24 mouse cellular contexts compared by ENCODE assay signal in genomic region chr5:134441105-134441504, GRCm38 (mm10). TPM values are rescaled to one million over a fixed set of nuclear protein-coding genes. Genes with fewer than 3 reads are reported as not detected.
DNase-seq lines count a peak whose midpoint lies in the region; ATAC-seq lines count a peak whose summit lies in the region.
"Had no signal": no experiment of that assay in that cellular context is flagged by ENCODE, and none has a peak within 500 bp of the region (broad histone marks: within the 10 kb centered on the region; RNA-seq: fewer than 3 reads in every experiment).

No protein-coding gene starts in this region.

- H3K4me3 ChIP-seq in heart, embryonic 14.5 days (ENCODE audit: control insufficient read depth in 1 of 2, insufficient read depth in 1 of 2, low read depth in 1 of 2, low read length in 2 of 2), result no peak overlapping the region
- H3K4me3 ChIP-seq in kidney, embryonic 15.5 days (replicated peaks), result no peak overlapping the region
- H3K4me3 ChIP-seq: embryonic facial prominence, embryonic 13.5 days; forebrain, embryonic 10.5 days; hindbrain, embryonic 13.5 days; left cerebral cortex, adult 2 months; midbrain, embryonic 15.5 days had no signal

- intact Hi-C loops in heart, postnatal 25 days (cut with DNase I), result no loop called here

- peaks cover 5% of the 10 kb centered on the region; the same call in 1 of the 2 replicates for H3K36me3 ChIP-seq in heart, embryonic 14.5 days (ENCODE audit: control insufficient read depth, insufficient read depth, low read length)
- peaks cover 26% of the 10 kb centered on the region for H3K36me3 ChIP-seq in kidney, embryonic 15.5 days

- H3K27ac ChIP-seq in heart, embryonic 14.5 days (replicated peaks in 1 of 2; ENCODE audit: control insufficient read depth in 1 of 2, insufficient read depth in 1 of 2, low read depth in 2 of 2, low read length in 2 of 2), result peak overlapping the region; percentile 45 to 83
- no peak overlapping the region; the same call in 1 of the 2 replicates for H3K27ac ChIP-seq in kidney, embryonic 15.5 days
- H3K27ac ChIP-seq: forebrain, embryonic 10.5 days; hindbrain, embryonic 13.5 days; left cerebral cortex, adult 2 months; midbrain, embryonic 15.5 days had no signal

- 7% methylated on average over 3 of the region's 3 CpGs for WGBS in heart, embryonic 14.5 days
- WGBS in kidney, embryonic 15.5 days, result 61% methylated on average over 3 of the region's 3 CpGs

- ATAC-seq in heart, embryonic 14.5 days (ENCODE audit: insufficient number of reproducible peaks, insufficient read depth, low FRiP score, low read depth), result no peak
- ATAC-seq in kidney, embryonic 15.5 days (replicated peaks; ENCODE audit: low FRiP score), result no peak
- ATAC-seq: forebrain, postnatal 0 days; midbrain, embryonic 15.5 days had no signal

- DNase-seq in adrenal gland, postnatal 14 days, result peak; percentile 36
- DNase-seq in adrenal gland, postnatal 4 days (ENCODE audit: low spot score in 2 of 2), result no peak
- no peak for DNase-seq in heart, postnatal 25 days (ENCODE audit: low spot score)
- DNase-seq in testis, postnatal 10 days (ENCODE audit: low spot score), result peak; percentile 60
- no peak for DNase-seq in testis, postnatal 14 days (ENCODE audit: low spot score)
- no peak for DNase-seq in spleen, postnatal 10 days (ENCODE audit: low spot score in 2 of 2)
- DNase-seq: adrenal gland, adult 8-10 months; cerebellum, adult 9-11 months; forebrain, postnatal 0 days; heart, adult 11 months; kidney, adult 9 months; kidney, postnatal 36 days; left cerebral cortex, postnatal 4 days; lung, adult 18-20 months; lung, postnatal 36 days; retina, postnatal 1 day; thymus, postnatal 25 days had no signal

- no peak overlapping the region for H3K4me2 ChIP-seq in heart, embryonic 14.5 days (ENCODE audit: low read length)
- H3K4me2 ChIP-seq in kidney, embryonic 15.5 days, result no peak overlapping the region
- H3K4me2 ChIP-seq: embryonic facial prominence, embryonic 13.5 days; hindbrain, embryonic 13.5 days; midbrain, embryonic 15.5 days had no signal

- 0 out of 2 replicates have a peak, but pooled peaks cover 3% of the 10 kb centered on the region for H3K9me3 ChIP-seq in heart, embryonic 14.5 days (ENCODE audit: control insufficient read depth, low read length)
- no peaks in the 10 kb centered on the region for H3K9me3 ChIP-seq in kidney, embryonic 15.5 days (replicated peaks)
- H3K9me3 ChIP-seq: embryonic facial prominence, embryonic 13.5 days; midbrain, embryonic 15.5 days had no signal

- peaks cover 63 to 78% of the 10 kb centered on the region in 2 experiments for H3K4me1 ChIP-seq in heart, embryonic 14.5 days (ENCODE audit: control insufficient read depth in 2 of 2, insufficient read depth in 2 of 2, low read length in 2 of 2)
- peaks cover 59% of the 10 kb centered on the region for H3K4me1 ChIP-seq in kidney, embryonic 15.5 days

- no peak overlapping the region for H3K9ac ChIP-seq in heart, embryonic 14.5 days (ENCODE audit: low read length)
- H3K9ac ChIP-seq in kidney, embryonic 15.5 days, result no peak overlapping the region
- H3K9ac ChIP-seq: embryonic facial prominence, embryonic 13.5 days; forebrain, postnatal 0 days; hindbrain, embryonic 13.5 days; midbrain, embryonic 15.5 days had no signal

- H3K27me3 ChIP-seq in heart, embryonic 14.5 days (ENCODE audit: control insufficient read depth, insufficient read depth, low read length), result no peaks in the 10 kb centered on the region
- no peaks in the 10 kb centered on the region for H3K27me3 ChIP-seq in kidney, embryonic 15.5 days
- H3K27me3 ChIP-seq: embryonic facial prominence, embryonic 13.5 days; hindbrain, embryonic 13.5 days; midbrain, embryonic 15.5 days had no signal

RNA-seq across cellular contexts. Expression of gene Gtf2ird1, which starts 15.4 kb away (rescaled TPM):
- 61.7 and 69.6 TPM in 2 replicates for total RNA-seq in adrenal gland, postnatal 14 days (2021)
- 100 to 1,000 TPM in 1 of 2 experiments, 10 to 100 TPM in 1; 93.5 to 104 TPM for total RNA-seq in adrenal gland, postnatal 4 days (2021)
- 53.9 and 55.0 TPM in 2 replicates for polyA plus RNA-seq in heart, embryonic 14.5 days (2014; fragmentation: Nextera tagmentation; extraction: Ambion mirVana)
- 10 to 100 TPM; 18.2 to 26.3 TPM for total RNA-seq in heart, postnatal 25 days (2021)
- 77.5 and 84.3 TPM in 2 replicates for polyA plus RNA-seq in kidney, embryonic 15.5 days (2015; fragmentation: Nextera tagmentation; extraction: Ambion mirVana)

Comparison
In these comparisons a context has a peak if more than half of its experiments do, and no peak if none do; other contexts are left out.
1. DNase-seq: peak in adrenal gland, postnatal 14 days (single experiment) and testis, postnatal 10 days (single experiment); none in adrenal gland, postnatal 4 days (0 of 2), heart, postnatal 25 days (single experiment), testis, postnatal 14 days (single experiment) and spleen, postnatal 10 days (0 of 2).